ENCODE assay signal across 8 mouse cellular contexts in genomic region chr11:108920636-108921505, GRCm38 (mm10). TPM values are rescaled to one million over a fixed set of nuclear protein-coding genes. Genes with fewer than 3 reads are reported as not detected.
DNase-seq lines count a peak whose midpoint lies in the region; ATAC-seq and TF ChIP-seq lines count a peak whose summit lies in the region.

No protein-coding gene starts in this region.

- peak; percentile 87 for DNase-seq in CD4-positive, CD25-positive, alpha-beta regulatory T cell, adult 2 months (ENCODE audit: low read depth, low spot score)
- peak; percentile 75 for DNase-seq in brain, embryonic 18.5 days (ENCODE audit: low read depth, low spot score)
- peak; percentile 92 for DNase-seq in forebrain, embryonic 10.5 days (ENCODE audit: extremely low spot score, low spot score)
- DNase-seq in liver, adult 2 months (ENCODE audit: extremely low read depth, low read depth, low spot score) = peak; percentile 80
- peak; percentile 91 for DNase-seq in midbrain, postnatal 0 days (ENCODE audit: low spot score)
- DNase-seq in spleen, postnatal 36 days (ENCODE audit: low spot score in 2 of 2) = peak; percentile 36 to 50

- peaks cover 10% of the 10 kb centered on the region; the same call in 1 of the 2 replicates for H3K79me2 ChIP-seq in liver, adult 2 months (ENCODE audit: control insufficient read depth, insufficient read depth, low read length)

- ATAC-seq in heart, embryonic 13.5 days (ENCODE audit: extremely low read depth, insufficient number of reproducible peaks, low FRiP score, low TSS enrichment) = peak; percentile 74
- peak; percentile 82 for ATAC-seq in kidney, embryonic 16.5 days (ENCODE audit: low FRiP score, low TSS enrichment)
- ATAC-seq in midbrain, postnatal 0 days (ENCODE audit: low FRiP score) = peak; percentile 86

- H3K27me3 ChIP-seq in forebrain, embryonic 10.5 days (ENCODE audit: poor library complexity, severe bottlenecking) = peaks cover 27% of the 10 kb centered on the region
- peaks cover 20% of the 10 kb centered on the region for H3K27me3 ChIP-seq in heart, embryonic 13.5 days (replicated peaks)
- H3K27me3 ChIP-seq in kidney, embryonic 16.5 days (ENCODE audit: insufficient read depth, low read length) = no peaks in the 10 kb centered on the region
- no peaks in the 10 kb centered on the region for H3K27me3 ChIP-seq in liver, adult 2 months (ENCODE audit: control insufficient read depth, insufficient read depth, low read length)
- H3K27me3 ChIP-seq in midbrain, postnatal 0 days (ENCODE audit: insufficient read depth, low read length) = no peaks in the 10 kb centered on the region

- H3K9ac ChIP-seq in heart, embryonic 13.5 days = peak overlapping the region; percentile 96
- peak overlapping the region; percentile 96 for H3K9ac ChIP-seq in kidney, embryonic 16.5 days (replicated peaks; ENCODE audit: low read length)
- H3K9ac ChIP-seq in liver, adult 2 months (ENCODE audit: low read depth, low read length) = peak overlapping the region; percentile 84
- H3K9ac ChIP-seq in midbrain, postnatal 0 days (replicated peaks; ENCODE audit: low read length, poor library complexity, severe bottlenecking) = peak overlapping the region; percentile 86

- H3K4me2 ChIP-seq in heart, embryonic 13.5 days = peak overlapping the region; percentile 96
- H3K4me2 ChIP-seq in kidney, embryonic 16.5 days (replicated peaks; ENCODE audit: low read depth, low read length) = peak overlapping the region; percentile 81
- H3K4me2 ChIP-seq in midbrain, postnatal 0 days (ENCODE audit: low read depth, low read length, poor library complexity, severe bottlenecking) = peak overlapping the region; percentile 80

- H3K4me3 ChIP-seq in forebrain, embryonic 10.5 days = peak overlapping the region; percentile 89
- peak overlapping the region; percentile 80 for H3K4me3 ChIP-seq in heart, embryonic 13.5 days
- H3K4me3 ChIP-seq in kidney, embryonic 16.5 days (ENCODE audit: low read length) = peak overlapping the region; percentile 91
- peak overlapping the region; percentile 86 for H3K4me3 ChIP-seq in liver, adult 2 months (ENCODE audit: insufficient read depth, low read depth, low read length)
- peak overlapping the region; percentile 95 for H3K4me3 ChIP-seq in midbrain, postnatal 0 days (ENCODE audit: low read depth, low read length)

- TF ChIP-seq POLR2A in liver, adult 2 months (IDR thresholded peaks at IDR 0.05; ENCODE audit: extremely low read depth, insufficient read depth, low read length) = no peak

- peak overlapping the region; percentile 100 for H3K27ac ChIP-seq in forebrain, embryonic 10.5 days
- H3K27ac ChIP-seq in heart, embryonic 13.5 days (replicated peaks) = peak overlapping the region; percentile 100
- H3K27ac ChIP-seq in kidney, embryonic 16.5 days (ENCODE audit: low read length) = peak overlapping the region; percentile 100
- peak overlapping the region; percentile 86 for H3K27ac ChIP-seq in liver, adult 2 months (replicated peaks; ENCODE audit: insufficient read depth, low read depth, low read length)
- H3K27ac ChIP-seq in midbrain, postnatal 0 days (ENCODE audit: low read depth, low read length) = peak overlapping the region; percentile 98

- H3K9me3 ChIP-seq in forebrain, embryonic 10.5 days = peaks cover 7% of the 10 kb centered on the region; the same call in 1 of the 2 replicates
- 0 out of 2 replicates have a peak, but pooled peaks cover 6% of the 10 kb centered on the region for H3K9me3 ChIP-seq in heart, embryonic 13.5 days
- H3K9me3 ChIP-seq in kidney, embryonic 16.5 days (ENCODE audit: low read length) = peaks cover 6% of the 10 kb centered on the region; the same call in 1 of the 2 replicates
- H3K9me3 ChIP-seq in midbrain, postnatal 0 days (ENCODE audit: low read length) = no peaks in the 10 kb centered on the region

- TF ChIP-seq CTCF in liver, adult 2 months (IDR thresholded peaks at IDR 0.05; ENCODE audit: low read depth, low read length) = no peak
- TF ChIP-seq CTCF in midbrain, postnatal 0 days (IDR thresholded peaks at IDR 0.05) = no peak; the same call in 1 of the 2 replicates

- H3K4me1 ChIP-seq in forebrain, embryonic 10.5 days = peaks cover 78% of the 10 kb centered on the region
- H3K4me1 ChIP-seq in heart, embryonic 13.5 days = peaks cover 46% of the 10 kb centered on the region
- H3K4me1 ChIP-seq in kidney, embryonic 16.5 days (ENCODE audit: insufficient read depth, low read length) = peaks cover 58% of the 10 kb centered on the region
- peaks cover 7% of the 10 kb centered on the region for H3K4me1 ChIP-seq in liver, adult 2 months (ENCODE audit: control insufficient read depth, insufficient read depth, low read length)
- peaks cover 18% of the 10 kb centered on the region; the same call in 1 of the 2 replicates for H3K4me1 ChIP-seq in midbrain, postnatal 0 days (ENCODE audit: insufficient read depth, low read length)

- WGBS in forebrain, embryonic 10.5 days = under 1% methylated on average over 102 of the region's 104 CpGs
- WGBS in heart, embryonic 13.5 days = under 1% methylated on average over 102 of the region's 104 CpGs
- under 1% methylated on average over 94 of the region's 104 CpGs for WGBS in kidney, embryonic 16.5 days
- WGBS in liver, adult 2 months = under 1% methylated on average over 104 of the region's 104 CpGs
- under 1% methylated on average over 78 of the region's 104 CpGs for WGBS in midbrain, postnatal 0 days

- H3K36me3 ChIP-seq in forebrain, embryonic 10.5 days (replicated peaks) = peaks cover 28% of the 10 kb centered on the region
- no peaks in the 10 kb centered on the region for H3K36me3 ChIP-seq in heart, embryonic 13.5 days
- no peaks in the 10 kb centered on the region for H3K36me3 ChIP-seq in kidney, embryonic 16.5 days (ENCODE audit: insufficient read depth, low read length)
- no peaks in the 10 kb centered on the region for H3K36me3 ChIP-seq in liver, adult 2 months (ENCODE audit: control insufficient read depth, insufficient read depth, low read length)
- H3K36me3 ChIP-seq in midbrain, postnatal 0 days (ENCODE audit: insufficient read depth, low read length) = no peaks in the 10 kb centered on the region

RNA-seq across cellular contexts. Expression of gene Axin2, which starts 0.7 kb away (rescaled TPM):
- polyA plus RNA-seq in forebrain, embryonic 10.5 days (2016; fragmentation: Nextera tagmentation; extraction: Ambion mirVana) = 12.8 and 14.3 TPM in 2 replicates
- polyA plus RNA-seq in heart, embryonic 13.5 days (2015; fragmentation: Nextera tagmentation; extraction: Ambion mirVana) = 1.5 and 2.0 TPM in 2 replicates
- polyA plus RNA-seq in kidney, embryonic 16.5 days (2015; fragmentation: Nextera tagmentation; extraction: Ambion mirVana) = 4.7 and 5.7 TPM in 2 replicates
- total RNA-seq in liver, adult 2 months (2014; rRNA removed) = 3.2 and 4.0 TPM in 2 replicates
- 5.8 TPM in 2 replicates for polyA plus RNA-seq in liver, adult 2 months (2012; rRNA removed)
- 38.0 and 55.2 TPM in 2 replicates for total RNA-seq in midbrain, postnatal 0 days (2014; rRNA removed)
- 7.5 and 9.7 TPM in 2 replicates for polyA plus RNA-seq in midbrain, postnatal 0 days (2015; fragmentation: Nextera tagmentation; extraction: Ambion mirVana)

Comparison
In these comparisons a context has a peak if more than half of its experiments do, and no peak if none do; other contexts are left out.
1. Peak in every context shown above with its lines: DNase-seq, ATAC-seq, H3K4me3 ChIP-seq and H3K27ac ChIP-seq.